Mouse (Mus musculus) splenic B cell, adult 2 months (primary cell): Measurements from ENCODE around the gene Epha6.
A peak's percentile ranks its signal among the peaks of the same experiment; 100 is the strongest.

Experiments
- DNase-seq: peaks from one replicate; pipeline ENCODE4 v3.0.0-alpha.2; 2011; ENCODE audit warnings: low read depth, low spot score
- H3K27me3 ChIP-seq: 2 replicates; pipeline ENCODE4 v1.6.1; 2012; ENCODE audit warnings: mild to moderate bottlenecking, low read length, moderate library complexity, mixed read lengths; ENCODE audit not compliant: control insufficient read depth, poor library complexity, insufficient read depth, severe bottlenecking
- H3K36me3 ChIP-seq: 2 replicates; pipeline ENCODE4 v1.6.1; 2012; ENCODE audit warnings: mild to moderate bottlenecking, low read length, moderate library complexity, mixed read lengths; ENCODE audit not compliant: control insufficient read depth, poor library complexity, insufficient read depth, severe bottlenecking

Epha6 gene

DNA sequence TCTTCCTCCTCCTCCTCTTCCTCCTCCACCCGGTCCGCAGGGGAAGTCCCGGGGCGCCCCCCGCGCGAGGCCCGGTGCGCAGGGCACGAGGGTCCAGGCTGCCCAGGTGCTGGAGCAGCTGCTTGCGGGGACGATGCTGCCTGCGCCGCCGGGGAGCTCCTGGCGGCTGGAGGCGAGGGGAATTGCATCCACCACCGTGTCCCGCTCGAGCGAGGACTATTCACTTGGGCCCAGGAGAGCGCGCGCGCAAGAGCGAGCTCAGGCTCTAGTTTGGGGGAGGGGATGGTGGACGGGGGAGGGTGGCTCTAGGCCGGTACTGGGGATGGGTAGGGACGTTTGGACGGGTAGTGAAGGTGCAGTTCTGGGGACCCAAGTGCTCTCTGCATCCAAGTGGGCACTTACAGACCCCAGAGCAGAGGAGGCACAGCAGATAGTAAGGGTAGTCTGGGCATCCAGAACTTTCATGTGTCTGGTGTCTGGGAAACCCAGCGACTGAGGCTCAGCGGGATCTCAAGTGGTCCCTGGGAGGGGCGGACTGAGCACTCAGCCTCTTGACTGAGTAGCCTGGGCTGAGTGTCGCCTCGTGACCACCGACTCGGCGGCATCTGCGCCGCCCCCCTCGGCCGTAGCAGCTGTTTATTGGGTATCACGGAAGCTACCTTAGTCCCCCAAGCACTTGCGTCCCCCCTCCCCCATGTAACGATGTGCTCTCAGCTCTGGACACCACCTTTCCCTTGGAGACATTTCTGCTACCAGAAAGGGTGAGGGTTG lies at the start of gene Epha6:
Epha6 (minus strand) TSS at position 471 of the 771 bp plus-strand sequence.
- DNase-seq: no peak
- Histone ChIP-seq H3K36me3 (no peaks in the 10 kb centered on the region), H3K27me3 (no peaks in the 10 kb centered on the region)

DNA sequence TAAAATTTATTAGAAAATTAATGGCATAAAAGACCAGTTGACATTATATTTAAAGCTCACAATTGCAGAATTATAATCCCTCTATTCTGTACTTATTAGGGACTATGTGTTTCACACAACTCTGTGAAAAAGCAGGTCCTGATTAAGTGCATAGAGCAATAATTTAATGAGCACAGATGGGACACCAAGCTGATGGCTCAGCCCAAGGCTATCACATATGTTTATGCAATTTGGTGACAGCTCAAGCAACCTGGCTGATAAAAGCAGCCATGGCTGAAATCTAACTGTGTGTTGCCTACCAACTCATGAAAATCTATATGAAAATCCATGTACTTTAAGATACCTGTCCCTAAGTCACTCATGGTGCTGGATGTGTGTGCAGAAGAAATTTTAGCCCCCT lies 46.4 kb upstream of the Epha6 start:
- Histone ChIP-seq H3K36me3 (no peaks in the 10 kb centered on the region), H3K27me3 (no peaks in the 10 kb centered on the region)
- no peak for DNase-seq

- H3K36me3 ChIP-seq: no peaks in the 10 kb centered on the region
- no peaks in the 10 kb centered on the region for H3K27me3 ChIP-seq
- DNase-seq: no peak
Observed at GRCm38 (mm10) chr16:60628091-60628490, 22.8 kb upstream of the Epha6 start.

GRCm38 (mm10) chr16:60605832-60606583 lies 677 bp upstream of the Epha6 start:
- H3K36me3 ChIP-seq: no peaks in the 10 kb centered on the region

DNA sequence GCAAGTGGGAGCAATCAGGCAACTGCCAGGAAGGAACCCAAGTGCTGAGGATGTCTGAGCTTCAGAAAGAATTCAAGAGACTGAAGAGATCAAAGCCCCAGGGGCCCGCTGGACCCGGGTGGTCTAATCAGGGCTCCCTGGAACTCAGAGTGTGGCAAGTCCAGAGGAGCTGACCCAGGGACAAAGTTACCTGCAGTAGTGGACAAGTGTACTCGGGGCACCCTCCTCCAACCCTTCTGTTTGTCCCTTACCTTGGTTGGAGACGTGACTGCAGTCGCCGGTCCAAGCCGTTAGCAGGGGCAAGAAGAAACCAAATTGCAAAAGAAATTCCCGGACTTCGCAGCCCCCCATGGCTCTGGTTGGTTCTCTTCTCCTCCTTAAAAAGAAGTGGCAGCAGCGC lies 718 bp downstream of the Epha6 start:
- no peaks in the 10 kb centered on the region for H3K36me3 ChIP-seq
- no peaks in the 10 kb centered on the region for H3K27me3 ChIP-seq
- no peak for DNase-seq

More at GRCm38 (mm10) chr16:60605832-60606583, 677 bp upstream of the Epha6 start:
- H3K27me3 ChIP-seq: no peaks in the 10 kb centered on the region
- DNase-seq: no peak

- H3K27me3 ChIP-seq: no peaks in the 10 kb centered on the region
- no peaks in the 10 kb centered on the region for H3K36me3 ChIP-seq
- DNase-seq: no peak
Observed at GRCm38 (mm10) chr16:60585322-60585721, 20.0 kb downstream of the Epha6 start.

GRCm38 (mm10) chr16:60584695-60585094 lies 20.6 kb downstream of the Epha6 start:
- no peaks in the 10 kb centered on the region for H3K36me3 ChIP-seq
- DNase-seq: no peak
- H3K27me3 ChIP-seq: no peaks in the 10 kb centered on the region

- no peak for DNase-seq
- Histone ChIP-seq H3K27me3 (no peaks in the 10 kb centered on the region), H3K36me3 (no peaks in the 10 kb centered on the region)
Observed at GRCm38 (mm10) chr16:60570546-60570945, 34.8 kb downstream of the Epha6 start.

DNA sequence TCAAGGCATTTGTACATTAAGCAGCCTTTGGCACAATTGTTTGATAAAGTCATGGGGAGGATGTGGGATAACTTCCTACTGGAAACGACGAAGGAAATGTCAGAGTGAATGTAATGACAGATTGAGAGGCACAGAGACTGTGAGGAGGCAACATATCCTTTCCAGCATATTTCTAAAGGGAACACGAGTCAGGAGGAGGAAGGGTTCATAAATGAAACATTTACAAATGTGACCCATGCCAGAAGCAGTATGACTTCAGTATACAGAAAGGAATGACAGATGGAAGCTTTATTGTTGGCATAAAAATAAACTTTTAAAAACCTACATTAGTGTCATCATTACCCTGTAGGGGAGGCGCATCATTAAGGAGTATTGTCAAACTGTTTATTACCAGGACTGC lies 60.9 kb downstream of the Epha6 start:
- Histone ChIP-seq H3K36me3 (no peaks in the 10 kb centered on the region), H3K27me3 (no peaks in the 10 kb centered on the region)
- DNase-seq: no peak

DNA sequence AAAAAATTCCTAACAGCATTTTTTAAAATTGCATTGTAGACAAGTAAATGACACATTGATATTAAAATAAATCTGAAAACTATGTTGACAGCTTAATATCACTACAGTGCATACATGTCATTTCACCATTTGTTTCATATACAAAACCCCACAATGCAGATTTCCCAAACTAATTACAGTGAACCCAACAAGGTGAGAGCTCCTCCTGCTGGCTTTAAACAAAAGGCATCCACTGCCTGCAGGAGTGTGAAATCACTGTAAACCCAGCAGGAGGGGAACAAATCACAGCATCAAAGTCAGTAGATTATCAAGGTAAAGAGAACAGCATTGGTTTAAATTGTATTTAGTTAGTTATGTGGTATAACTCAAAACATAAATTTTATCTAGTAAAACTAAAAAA lies 67.1 kb downstream of the Epha6 start:
- no peaks in the 10 kb centered on the region for H3K36me3 ChIP-seq
- DNase-seq: no peak

GRCm38 (mm10) chr16:60509707-60510106 lies 95.6 kb downstream of the Epha6 start:
- DNase-seq: no peak
- H3K36me3 ChIP-seq: no peaks in the 10 kb centered on the region
- no peaks in the 10 kb centered on the region for H3K27me3 ChIP-seq

More for the DNA sequence above, 67.1 kb downstream of the Epha6 start:
- no peaks in the 10 kb centered on the region for H3K27me3 ChIP-seq

DNA sequence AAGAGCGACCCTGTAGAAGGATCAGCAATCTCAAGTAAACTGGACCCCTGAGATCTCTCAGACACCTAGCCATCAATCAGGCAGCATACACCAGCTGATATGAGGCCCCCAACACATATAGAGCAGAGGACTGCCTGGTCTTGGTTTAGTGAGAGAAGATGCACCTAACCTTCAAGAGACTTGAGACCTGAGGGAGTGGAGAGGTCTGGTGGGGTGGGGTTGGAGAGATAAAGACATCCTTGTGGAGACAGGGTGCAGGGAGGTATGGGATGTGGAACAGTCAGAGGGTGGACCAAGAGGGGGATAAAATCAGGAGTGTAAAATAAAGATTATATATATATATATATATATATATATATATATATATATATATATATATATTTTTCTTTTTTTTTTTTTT lies 105.8 kb downstream of the Epha6 start:
- Histone ChIP-seq H3K27me3 (no peaks in the 10 kb centered on the region), H3K36me3 (no peaks in the 10 kb centered on the region)
- DNase-seq: no peak

DNA sequence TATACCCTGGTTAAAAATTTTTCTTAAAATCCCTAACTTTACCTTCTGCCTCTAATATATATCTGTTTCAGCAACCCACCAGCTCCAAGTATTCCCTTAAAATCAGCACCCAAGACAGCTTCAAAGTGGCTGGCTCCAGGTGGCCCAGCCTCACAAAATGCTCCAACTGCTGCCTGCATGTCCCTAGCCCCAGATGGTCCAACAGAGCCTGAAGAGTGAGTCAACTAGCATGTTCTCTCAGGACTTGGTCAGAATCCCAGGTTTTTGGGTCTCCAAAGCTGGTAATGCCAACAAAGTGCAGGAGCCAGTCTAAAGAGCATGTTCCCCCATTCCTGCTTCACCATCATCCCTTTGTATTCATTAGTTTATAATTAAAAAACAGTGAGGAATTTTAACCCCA lies 129.6 kb downstream of the Epha6 start:
- Histone ChIP-seq H3K36me3 (no peaks in the 10 kb centered on the region), H3K27me3 (no peaks in the 10 kb centered on the region)
- no peak for DNase-seq

DNA sequence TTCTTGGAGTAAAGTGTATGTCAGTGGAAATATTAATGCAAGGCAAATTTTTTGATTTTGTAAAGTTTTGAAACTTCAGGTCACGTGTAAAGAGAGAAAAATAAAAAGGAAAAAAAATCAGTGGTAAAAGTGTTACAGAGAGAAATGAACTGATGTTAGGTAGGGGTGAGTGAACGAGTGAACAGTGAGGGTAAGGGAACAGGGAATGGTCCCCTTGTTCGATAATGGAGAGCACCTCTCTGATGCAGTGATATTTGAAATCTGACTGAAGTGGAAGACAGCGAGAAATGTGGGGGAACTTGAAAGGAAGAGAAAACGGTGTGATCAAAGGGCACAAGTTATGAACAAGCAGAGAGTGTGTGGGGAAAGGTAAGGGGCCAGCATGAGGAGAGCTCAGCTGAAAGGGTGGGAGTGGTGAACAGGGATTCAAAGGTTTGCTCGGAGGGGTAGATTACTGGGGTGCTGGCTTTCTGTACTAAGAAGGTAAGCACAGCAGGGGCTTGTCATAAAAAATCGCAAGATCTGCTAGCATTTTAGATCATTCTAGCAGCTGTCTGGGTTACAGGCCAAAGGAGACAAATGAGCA lies 137.0 kb downstream of the Epha6 start:
- Histone ChIP-seq H3K36me3 (no peaks in the 10 kb centered on the region), H3K27me3 (no peaks in the 10 kb centered on the region)
- no peak for DNase-seq

DNA sequence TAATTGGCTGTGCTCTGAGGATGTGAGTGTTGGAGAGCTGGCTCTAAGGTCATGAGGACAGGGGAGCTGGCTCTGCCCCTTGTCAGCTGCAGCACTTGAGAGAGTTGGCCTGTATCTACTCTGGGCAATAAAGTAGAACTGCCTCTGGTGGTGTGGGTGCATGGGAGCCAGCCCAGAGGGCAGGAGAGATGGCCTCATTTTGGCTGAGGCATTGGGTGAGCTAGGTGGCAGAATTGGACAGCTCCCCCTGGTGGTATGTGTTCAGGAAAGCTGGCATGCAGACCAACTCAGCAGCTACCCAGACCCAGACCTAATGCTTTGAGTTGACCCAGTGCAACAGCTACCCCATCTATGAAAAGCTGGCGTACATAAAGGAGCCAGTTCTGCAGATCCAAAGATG lies 170.0 kb downstream of the Epha6 start:
- peak; percentile 0 for DNase-seq
- no peaks in the 10 kb centered on the region for H3K27me3 ChIP-seq
- H3K36me3 ChIP-seq: no peaks in the 10 kb centered on the region
